ENCODE assay signal across 8 mouse cellular contexts in genomic region chr5:139686530-139687249, GRCm38 (mm10). TPM values are rescaled to one million over a fixed set of nuclear protein-coding genes. Genes with fewer than 3 reads are reported as not detected.
DNase-seq lines count a peak whose midpoint lies in the region; ATAC-seq lines count a peak whose summit lies in the region.

No protein-coding gene starts in this region.

- ATAC-seq in kidney, embryonic 16.5 days (ENCODE audit: low FRiP score, low TSS enrichment), result peak; percentile 85
- peak; percentile 65 for ATAC-seq in erythroid progenitor cell, adult 5-6 weeks (replicated peaks; ENCODE audit: low FRiP score, poor library complexity, severe bottlenecking)
- ATAC-seq in limb, embryonic 12.5 days (ENCODE audit: insufficient number of reproducible peaks, insufficient read depth, low FRiP score, low TSS enrichment, low read depth), result peak; percentile 83
- ATAC-seq in neural tube, embryonic 13.5 days (ENCODE audit: low read depth), result peak; percentile 30; the same call in 1 of the 2 replicates

- H3K4me1 ChIP-seq in kidney, embryonic 16.5 days (ENCODE audit: insufficient read depth, low read length), result peaks cover 23% of the 10 kb centered on the region
- peaks cover 35% of the 10 kb centered on the region for H3K4me1 ChIP-seq in limb, embryonic 12.5 days (replicated peaks)
- H3K4me1 ChIP-seq in neural tube, embryonic 13.5 days (replicated peaks), result peaks cover 32% of the 10 kb centered on the region

- H3K4me3 ChIP-seq in kidney, embryonic 16.5 days (ENCODE audit: low read length), result no peak overlapping the region
- H3K4me3 ChIP-seq in limb, embryonic 12.5 days (replicated peaks), result no peak overlapping the region
- no peak overlapping the region for H3K4me3 ChIP-seq in neural tube, embryonic 13.5 days

- H3K27ac ChIP-seq in kidney, embryonic 16.5 days (ENCODE audit: low read length), result no peak overlapping the region
- H3K27ac ChIP-seq in limb, embryonic 12.5 days, result 0 out of 2 replicates have a peak overlapping the region, but pooled peaks have one; percentile 9
- H3K27ac ChIP-seq in neural tube, embryonic 13.5 days (replicated peaks), result no peak overlapping the region; the same call in 1 of the 2 replicates

- peaks cover 18% of the 10 kb centered on the region for H3K27me3 ChIP-seq in kidney, embryonic 16.5 days (ENCODE audit: insufficient read depth, low read length)
- H3K27me3 ChIP-seq in limb, embryonic 12.5 days, result peaks cover 81% of the 10 kb centered on the region
- H3K27me3 ChIP-seq in neural tube, embryonic 13.5 days, result peaks cover 80% of the 10 kb centered on the region

- no peaks in the 10 kb centered on the region for H3K9me3 ChIP-seq in kidney, embryonic 16.5 days (ENCODE audit: low read length)
- no peaks in the 10 kb centered on the region for H3K9me3 ChIP-seq in limb, embryonic 12.5 days
- H3K9me3 ChIP-seq in neural tube, embryonic 13.5 days, result no peaks in the 10 kb centered on the region

- peak overlapping the region; percentile 48 for H3K9ac ChIP-seq in kidney, embryonic 16.5 days (replicated peaks; ENCODE audit: low read length)
- H3K9ac ChIP-seq in limb, embryonic 12.5 days (replicated peaks), result 0 out of 2 replicates have a peak overlapping the region, but pooled peaks have one; percentile 27
- H3K9ac ChIP-seq in neural tube, embryonic 13.5 days, result no peak overlapping the region

- DNase-seq in kidney, postnatal 36 days, result no peak
- DNase-seq in MEL-GATA-1-ER (ENCODE audit: extremely low read depth, low read depth), result peak; percentile 85
- DNase-seq in ovary, postnatal 36 days (ENCODE audit: low spot score), result no peak
- DNase-seq in gastrocnemius, postnatal 25 days, result no peak

- WGBS in kidney, embryonic 16.5 days, result 25% methylated on average over 21 of the region's 21 CpGs
- 28% methylated on average over 21 of the region's 21 CpGs for WGBS in limb, embryonic 12.5 days
- 24% methylated on average over 21 of the region's 21 CpGs for WGBS in neural tube, embryonic 13.5 days

- H3K36me3 ChIP-seq in kidney, embryonic 16.5 days (ENCODE audit: insufficient read depth, low read length), result no peaks in the 10 kb centered on the region
- H3K36me3 ChIP-seq in limb, embryonic 12.5 days, result no peaks in the 10 kb centered on the region
- no peaks in the 10 kb centered on the region for H3K36me3 ChIP-seq in neural tube, embryonic 13.5 days

- H3K4me2 ChIP-seq in kidney, embryonic 16.5 days (replicated peaks; ENCODE audit: low read depth, low read length), result peak overlapping the region; percentile 35
- H3K4me2 ChIP-seq in limb, embryonic 12.5 days, result peak overlapping the region; percentile 30; the same call in 1 of the 2 replicates
- H3K4me2 ChIP-seq in neural tube, embryonic 13.5 days, result no peak overlapping the region

RNA-seq across cellular contexts. Expression of gene Micall2, which starts 49.4 kb away (rescaled TPM):
- polyA plus RNA-seq in kidney, embryonic 16.5 days (2015; fragmentation: Nextera tagmentation; extraction: Ambion mirVana), result 5.4 TPM in 2 replicates
- 42.8 and 81.4 TPM in 2 replicates for total RNA-seq in erythroid progenitor cell, adult 5-6 weeks (2015; ENCODE audit: low replicate concordance)
- total RNA-seq in erythroid progenitor cell, adult 5-6 weeks (2017; ENCODE audit: low replicate concordance), result 58.5 and 59.2 TPM in 2 replicates
- polyA plus RNA-seq in limb, embryonic 12.5 days (2016; fragmentation: Nextera tagmentation; extraction: Ambion mirVana), result 6.5 and 6.8 TPM in 2 replicates
- 6.2 and 6.3 TPM in 2 replicates for polyA plus RNA-seq in neural tube, embryonic 13.5 days (2015; fragmentation: Nextera tagmentation; extraction: Ambion mirVana)
- 1 to 10 TPM in 1 of 2 experiments, under 1 TPM in 1; 0.64 to 1.3 TPM for total RNA-seq in gastrocnemius, postnatal 25 days (2021)

Comparison
In these comparisons a context has a peak if more than half of its experiments do, and no peak if none do; other contexts are left out.
1. ATAC-seq: peak in every context shown above with its lines; median percentile 85 in kidney, embryonic 16.5 days; 83 in limb, embryonic 12.5 days; 65 in erythroid progenitor cell, adult 5-6 weeks; 30 in neural tube, embryonic 13.5 days.